Mouse (Mus musculus) lung, adult 2 months (tissue): ENCODE measurements around the gene Tsnaxip1. TPM values are rescaled to one million over a fixed set of nuclear protein-coding genes. Genes with fewer than 3 reads are reported as not detected.

Experiments used
- DNase-seq: peaks from one replicate; pipeline ENCODE4 v3.0.0; 2022
- H3K4me1 ChIP-seq: fragments of 200-500 bp; 2 replicates; pipeline ENCODE4 v1.6.1; 2011; ENCODE audit warnings: low read length; ENCODE audit not compliant: control insufficient read depth, insufficient read depth
- H3K4me3 ChIP-seq: fragments of 200-500 bp; replicated peaks from 2 replicates; pipeline ENCODE3; 2011; ENCODE audit warnings: low read depth, mild to moderate bottlenecking, control low read depth, low read length; ENCODE audit errors: extremely low read depth
- CTCF ChIP-seq: fragments of 200-500 bp; IDR thresholded peaks from 2 replicates; pipeline ENCODE4 v1.5.1; 2011; ENCODE audit warnings: mild to moderate bottlenecking, low read length, control low read depth; ENCODE audit not compliant: insufficient read depth
- POLR2A ChIP-seq: fragments of 200-500 bp; IDR thresholded peaks from 2 replicates; pipeline ENCODE4 v1.6.1; 2011; ENCODE audit warnings: low read depth, mild to moderate bottlenecking, control low read depth, low read length, borderline replicate concordance; ENCODE audit errors: extremely low read depth
- WGBS: fragments of 180-500 bp; shearing (Covaris S2); methylation state at CpG from one replicate; pipeline ENCODE4 v1.1.7; 2018; 5-methylcytosine and 5-hydroxymethylcytosine counted together
- polyA plus RNA-seq: library from polyadenylated mRNA; depleted of rRNA; stranded (reverse); fragments of >200 nt; gene quantifications from 2 replicates; pipeline ENCODE4 v1.2.3, GENCODE M21; 2012

The Tsnaxip1 gene
- polyA plus RNA-seq, 1 experiment, result 2.2 TPM

- TF ChIP-seq CTCF (no peak), POLR2A (no peak)
- 72% methylated on average over 11 of the region's 11 CpGs for WGBS
- no peak for DNase-seq
- Histone ChIP-seq H3K4me3 (no peak overlapping the region), H3K4me1 (no peaks in the 10 kb centered on the region)
These were observed 19.1 kb downstream of the Tsnaxip1 start for GRCm38 (mm10) chr8:105846678-105847077.

GRCm38 (mm10) chr8:105850014-105850413, 22.5 kb downstream of the Tsnaxip1 start:
- no peak for TF ChIP-seq POLR2A
- TF ChIP-seq CTCF, result no peak
- Histone ChIP-seq H3K4me1 (no peaks in the 10 kb centered on the region), H3K4me3 (no peak overlapping the region)
- WGBS, result 62% methylated on average over 4 of the region's 4 CpGs
- no peak for DNase-seq

GRCm38 (mm10) chr8:105850611-105851010, 23.1 kb downstream of the Tsnaxip1 start:
- no peak for DNase-seq
- H3K4me1 ChIP-seq, result peaks cover under 1% of the 10 kb centered on the region; the same call in 1 of the 2 replicates
- 68% methylated on average over 7 of the region's 7 CpGs for WGBS
- TF ChIP-seq POLR2A, result no peak
- TF ChIP-seq CTCF, result no peak
- no peak overlapping the region for H3K4me3 ChIP-seq

GRCm38 (mm10) chr8:105851651-105852143, 24.2 kb downstream of the Tsnaxip1 start:
- WGBS, result under 1% methylated on average over 34 of the region's 34 CpGs
- DNase-seq, result peak; percentile 86
- TF ChIP-seq CTCF (no peak), POLR2A (peak; percentile 87; the same call in 1 of the 2 replicates)
- Histone ChIP-seq H3K4me1 (peaks cover 11% of the 10 kb centered on the region), H3K4me3 (peak overlapping the region; percentile 96)

DNA sequence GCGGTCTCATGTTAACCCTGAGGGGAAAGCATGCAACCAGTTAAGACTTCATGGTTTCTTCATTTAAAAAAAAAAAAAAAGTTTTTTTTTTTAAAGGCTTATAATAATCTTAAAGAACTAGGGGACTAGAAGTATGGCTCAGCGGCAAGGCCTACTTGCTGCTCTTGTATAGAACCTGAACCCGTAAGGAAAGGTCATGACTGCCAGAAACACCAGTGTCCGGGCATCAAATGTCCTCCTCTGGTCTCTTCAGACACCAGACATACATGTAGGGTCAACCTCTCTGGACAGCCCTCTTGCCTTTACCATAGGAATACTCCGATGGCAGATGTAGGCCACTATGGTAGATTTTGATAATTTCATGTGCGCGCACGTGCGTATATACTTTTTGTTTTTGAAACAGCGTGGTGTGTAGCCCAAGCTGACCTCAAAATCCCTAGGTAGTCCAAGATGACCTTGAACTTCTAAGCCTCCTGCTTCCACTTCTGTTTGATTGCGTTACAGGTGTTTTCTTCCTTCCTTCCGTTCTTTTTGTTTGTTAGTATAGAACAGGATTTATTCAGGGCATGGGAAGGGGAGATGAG, 24.7 kb downstream of the Tsnaxip1 start:
- H3K4me1 ChIP-seq, result peaks cover 11% of the 10 kb centered on the region
- DNase-seq, result no peak
- no peak for TF ChIP-seq CTCF
- no peak for TF ChIP-seq POLR2A
- H3K4me3 ChIP-seq, result no peak overlapping the region
- 74% methylated on average over 12 of the region's 12 CpGs for WGBS

DNA sequence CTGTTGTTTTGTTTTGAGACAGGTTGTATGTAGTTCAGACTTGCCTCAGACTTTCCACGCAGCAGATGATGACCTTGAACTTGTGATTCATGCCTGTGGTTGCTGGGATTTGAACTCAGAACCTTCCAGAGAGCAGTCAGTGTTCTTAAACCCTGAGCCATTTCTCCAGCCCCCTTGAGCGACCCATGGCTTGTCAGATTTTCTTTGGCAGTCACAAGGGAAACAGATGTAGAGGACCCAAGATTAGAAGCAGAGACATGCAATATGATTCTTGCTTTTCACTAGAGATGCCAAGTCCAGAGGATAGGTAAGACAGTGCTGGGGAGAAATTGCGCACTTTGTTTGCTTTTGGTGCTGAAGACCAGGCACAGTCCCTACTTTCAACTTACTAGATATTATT, 25.6 kb downstream of the Tsnaxip1 start, which contains the start of gene Cenpt:
Cenpt (minus strand) TSS at position 101 of the 400 bp plus-strand sequence.
- H3K4me3 ChIP-seq, result no peak within 1 kb of the TSS
- TF ChIP-seq CTCF (no peak), POLR2A (no peak)
- DNase-seq, result no peak
- H3K4me1 ChIP-seq, result peaks cover 13% of the 10 kb centered on the region
- 85% methylated on average over 3 of the region's 3 CpGs for WGBS

DNA sequence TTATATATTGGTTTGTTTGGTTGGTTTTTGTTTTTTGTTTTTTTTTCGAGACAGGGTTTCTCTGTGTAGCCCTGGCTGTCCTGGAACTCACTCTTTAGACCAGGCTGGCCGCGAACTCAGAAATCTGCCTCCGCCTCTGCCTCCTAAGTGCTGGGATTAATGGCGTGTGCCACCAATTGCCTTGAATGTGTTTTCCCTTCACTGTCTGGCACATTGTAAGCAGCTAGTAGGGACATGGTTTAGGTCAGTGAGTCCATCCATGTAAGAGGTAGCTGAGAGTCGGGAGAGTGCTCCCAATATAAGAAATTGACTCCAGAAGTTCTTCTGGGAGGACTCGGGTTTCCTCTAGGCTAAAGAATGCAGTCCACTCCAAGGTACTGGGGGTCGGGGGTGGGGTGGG, 26.8 kb downstream of the Tsnaxip1 start:
- WGBS, result 29% methylated on average over 8 of the region's 8 CpGs
- no peak for DNase-seq
- Histone ChIP-seq H3K4me3 (no peak overlapping the region), H3K4me1 (peaks cover 13% of the 10 kb centered on the region)
- TF ChIP-seq CTCF (0 out of 2 replicates have a peak, but pooled peaks have one; percentile 11), POLR2A (no peak)

DNA sequence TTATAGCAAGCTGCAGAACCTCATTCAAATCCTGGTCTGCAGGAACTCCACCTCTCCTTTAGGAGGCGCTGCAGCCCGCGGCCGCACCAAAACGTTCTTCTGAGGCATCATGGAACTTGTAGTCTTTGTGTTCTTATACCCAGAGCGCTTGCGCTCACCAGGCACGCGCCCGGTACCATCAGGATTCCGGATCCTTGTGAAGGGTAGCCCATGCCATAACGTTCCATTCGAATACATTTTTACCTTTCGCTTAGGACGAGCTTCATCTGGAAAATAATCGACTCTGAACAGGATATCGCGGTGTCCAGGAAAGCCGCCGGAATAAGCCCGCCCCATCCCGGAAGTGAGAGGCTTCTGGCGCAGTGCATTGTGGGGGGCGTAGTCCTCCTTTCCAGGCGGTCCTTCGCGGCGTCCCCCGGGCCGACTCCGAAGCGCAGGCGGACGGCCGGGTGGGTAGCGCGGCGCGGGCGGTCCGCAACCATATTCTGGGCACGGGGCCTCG, 27.2 kb downstream of the Tsnaxip1 start, which contains the start of gene Thap11:
Thap11 (plus strand) TSS at position 418 of the 502 bp plus-strand sequence.
- peaks cover 13% of the 10 kb centered on the region for H3K4me1 ChIP-seq
- H3K4me3 ChIP-seq, result peak within 1 kb of the TSS; percentile 92
- WGBS, result under 1% methylated on average over 42 of the region's 43 CpGs
- peak; percentile 95 for DNase-seq
- TF ChIP-seq CTCF (peak; percentile 79), POLR2A (no peak)

DNA sequence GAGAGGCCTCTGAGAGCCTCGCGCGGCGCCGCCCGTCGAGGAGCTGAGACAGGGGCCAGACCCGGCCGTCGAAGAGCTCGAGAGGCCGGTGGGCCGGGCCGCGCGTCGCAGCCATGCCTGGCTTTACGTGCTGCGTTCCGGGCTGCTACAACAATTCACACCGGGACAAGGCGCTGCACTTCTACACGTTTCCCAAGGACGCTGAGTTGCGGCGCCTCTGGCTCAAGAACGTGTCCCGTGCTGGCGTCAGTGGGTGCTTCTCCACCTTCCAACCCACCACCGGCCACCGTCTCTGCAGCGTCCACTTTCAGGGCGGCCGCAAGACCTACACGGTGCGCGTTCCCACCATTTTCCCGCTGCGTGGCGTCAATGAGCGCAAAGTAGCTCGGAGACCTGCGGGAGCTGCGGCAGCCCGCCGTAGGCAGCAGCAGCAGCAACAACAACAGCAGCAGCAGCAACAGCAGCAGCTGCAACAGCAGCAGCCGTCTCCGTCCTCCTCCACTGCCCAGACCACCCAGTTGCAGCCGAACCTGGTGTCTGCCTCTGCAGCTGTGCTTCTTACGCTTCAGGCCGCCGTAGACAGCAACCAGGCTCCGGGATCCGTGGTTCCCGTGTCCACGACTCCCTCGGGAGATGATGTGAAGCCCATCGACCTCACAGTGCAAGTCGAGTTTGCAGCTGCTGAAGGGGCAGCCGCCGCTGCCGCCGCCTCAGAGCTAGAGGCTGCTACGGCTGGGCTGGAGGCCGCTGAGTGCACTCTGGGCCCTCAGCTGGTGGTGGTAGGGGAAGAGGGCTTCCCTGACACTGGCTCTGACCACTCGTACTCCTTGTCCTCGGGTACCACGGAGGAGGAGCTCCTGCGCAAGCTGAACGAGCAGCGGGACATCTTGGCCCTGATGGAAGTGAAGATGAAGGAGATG, 28.0 kb downstream of the Tsnaxip1 start:
- peaks cover 13% of the 10 kb centered on the region for H3K4me1 ChIP-seq
- WGBS, result under 1% methylated on average over 71 of the region's 71 CpGs
- 0 out of 2 replicates have a peak, but pooled peaks have one; percentile 19 for TF ChIP-seq POLR2A
- no peak for TF ChIP-seq CTCF
- H3K4me3 ChIP-seq, result peak overlapping the region; percentile 92
- DNase-seq, result no peak
